Mouse (Mus musculus) neural tube, embryonic 11.5 days (tissue): Measurements from ENCODE around the gene Oxsr1. TPM values are rescaled to one million over a fixed set of nuclear protein-coding genes. Genes with fewer than 3 reads are reported as not detected.

Experiments used
- ATAC-seq: fragments of 200-750 bp; cut with Nextera tagmentation; 2 replicates; pipeline ENCODE4 v1.8.0; 2017; ENCODE audit warnings: moderate number of reproducible peaks, mild to moderate bottlenecking, moderate TSS enrichment, moderate library complexity; ENCODE audit not compliant: insufficient read depth, low FRiP score, low TSS enrichment
- DNase-seq: peaks from one replicate; pipeline ENCODE4 v3.0.0-alpha.2; 2015; ENCODE audit warnings: low spot score
- H3K27ac ChIP-seq: fragments of 300-500 bp; sonication (generic); 2 replicates; pipeline ENCODE4 v1.5.1; 2014; ENCODE audit warnings: low read depth, mild to moderate bottlenecking, low read length
- H3K27me3 ChIP-seq: fragments of 300-500 bp; sonication (generic); 2 replicates; pipeline ENCODE4 v1.6.1; 2014; ENCODE audit warnings: mild to moderate bottlenecking, low read length, mixed read lengths; ENCODE audit not compliant: control insufficient read depth, insufficient read depth
- H3K36me3 ChIP-seq: fragments of 300-500 bp; sonication (generic); 2 replicates; pipeline ENCODE4 v1.6.1; 2014; ENCODE audit warnings: mild to moderate bottlenecking, low read length, moderate library complexity, mixed read lengths; ENCODE audit not compliant: control insufficient read depth, insufficient read depth
- H3K4me1 ChIP-seq: fragments of 300-500 bp; sonication (generic); 2 replicates; pipeline ENCODE4 v1.6.1; 2014; ENCODE audit warnings: low read length, mixed read lengths; ENCODE audit not compliant: control insufficient read depth, insufficient read depth
- H3K4me2 ChIP-seq: fragments of 300-500 bp; sonication (generic); 2 replicates; pipeline ENCODE4 v1.6.1; 2014; ENCODE audit warnings: low read depth, mild to moderate bottlenecking, moderate library complexity
- H3K4me3 ChIP-seq: fragments of 300-500 bp; sonication (generic); 2 replicates; pipeline ENCODE4 v1.5.1; 2014; ENCODE audit warnings: low read depth, low read length
- H3K9ac ChIP-seq: fragments of 300-500 bp; sonication (generic); 2 replicates; pipeline ENCODE4 v1.6.1; 2014; ENCODE audit warnings: mild to moderate bottlenecking, low read length
- H3K9me3 ChIP-seq: fragments of 300-500 bp; sonication (generic); 2 replicates; pipeline ENCODE4 v1.6.1; 2016; ENCODE audit warnings: low read length; ENCODE audit not compliant: control insufficient read depth
- WGBS: fragments of 180-500 bp; shearing (Covaris S2); extraction: QIAGEN DNeasy Blood & Tissue Kit; methylation state at CpG from one replicate; pipeline ENCODE4 v1.1.7; 2014; 5-methylcytosine and 5-hydroxymethylcytosine counted together
- polyA plus RNA-seq: library from polyadenylated mRNA; unstranded; fragments of >200 nt; fragmentation: Nextera tagmentation; extraction: Ambion mirVana; gene quantifications from 2 replicates; pipeline ENCODE4 v1.2.1, GENCODE M21; 2014

Gene Oxsr1
- polyA plus RNA-seq, 1 experiment from 2014 or later: 15.8 TPM

DNA sequence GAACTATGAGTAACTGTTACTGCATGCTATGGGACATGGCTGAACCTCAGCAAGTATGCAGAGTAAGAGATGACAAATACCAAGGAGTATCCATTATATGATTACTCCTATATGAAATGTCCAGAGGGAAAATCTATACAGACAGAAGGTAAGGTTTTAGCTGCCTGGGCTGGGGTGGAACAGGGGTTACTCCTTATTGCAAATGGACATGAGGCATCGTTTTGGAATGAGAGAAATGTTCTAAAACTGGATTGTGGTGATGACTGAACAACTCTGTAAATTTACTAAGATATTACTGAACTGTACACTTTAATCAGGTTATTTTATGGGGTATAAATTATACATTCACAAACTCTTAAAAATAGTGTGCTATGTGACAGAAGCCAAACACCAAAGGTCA, 3.3 kb downstream of the Oxsr1 start:
- Histone ChIP-seq H3K4me1 (peaks cover 5% of the 10 kb centered on the region; the same call in 1 of the 2 replicates), H3K4me3 (no peak overlapping the region), H3K27ac (no peak overlapping the region), H3K36me3 (no peaks in the 10 kb centered on the region), H3K9ac (no peak overlapping the region), H3K4me2 (no peak overlapping the region), H3K9me3 (no peaks in the 10 kb centered on the region), H3K27me3 (no peaks in the 10 kb centered on the region)
- DNase-seq: no peak
- 96% methylated on average over 1 of the region's 1 CpGs for WGBS
- no peak for ATAC-seq

DNA sequence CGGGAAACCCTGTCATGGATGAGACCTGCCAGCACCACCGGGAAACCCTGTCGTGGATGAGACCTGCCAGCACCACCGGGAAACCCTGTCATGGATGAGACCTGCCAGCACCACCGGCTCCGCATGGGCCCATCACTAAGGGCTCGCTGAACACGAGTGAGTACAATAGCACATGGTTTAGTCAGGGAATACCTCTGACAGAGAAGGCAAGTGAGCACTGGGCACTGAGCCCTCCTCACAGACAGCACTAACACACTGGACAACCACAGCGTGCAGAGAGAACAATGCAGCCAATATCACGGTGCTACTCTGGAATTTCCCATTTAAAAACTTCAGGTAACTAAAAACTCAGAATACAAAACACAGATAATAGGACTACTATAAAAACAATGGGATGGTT, 9.1 kb downstream of the Oxsr1 start:
- no peak overlapping the region for H3K27ac ChIP-seq
- no peaks in the 10 kb centered on the region for H3K4me1 ChIP-seq
- no peak for DNase-seq
- 94% methylated on average over 10 of the region's 10 CpGs for WGBS
- no peaks in the 10 kb centered on the region for H3K36me3 ChIP-seq
- no peak for ATAC-seq
- H3K9ac ChIP-seq: no peak overlapping the region
- H3K9me3 ChIP-seq: no peaks in the 10 kb centered on the region
- H3K4me2 ChIP-seq: no peak overlapping the region
- no peaks in the 10 kb centered on the region for H3K27me3 ChIP-seq
- no peak overlapping the region for H3K4me3 ChIP-seq

DNA sequence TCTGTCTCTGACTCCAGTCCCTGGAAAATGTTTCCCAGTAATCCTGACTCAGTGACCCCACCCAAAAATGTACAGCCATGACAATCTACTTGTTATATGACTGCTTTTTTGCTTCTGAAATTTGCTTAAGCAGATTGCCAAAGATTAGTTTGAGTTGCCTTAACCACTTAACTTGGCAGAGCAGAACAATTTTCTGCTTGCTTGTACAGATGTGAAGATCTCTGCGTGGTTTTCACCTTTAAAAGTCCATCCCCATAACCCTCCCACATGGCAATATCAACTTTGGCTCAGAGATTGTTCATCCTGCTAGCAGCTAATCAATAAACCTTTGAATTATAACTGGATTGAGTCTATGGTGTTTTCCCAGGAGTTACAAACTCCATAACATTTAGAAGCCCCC, 13.2 kb downstream of the Oxsr1 start:
- Histone ChIP-seq H3K36me3 (no peaks in the 10 kb centered on the region), H3K4me2 (no peak overlapping the region), H3K27ac (no peak overlapping the region), H3K27me3 (no peaks in the 10 kb centered on the region), H3K9ac (no peak overlapping the region), H3K4me1 (no peaks in the 10 kb centered on the region), H3K9me3 (no peaks in the 10 kb centered on the region), H3K4me3 (no peak overlapping the region)
- WGBS: 97% methylated on average over 1 of the region's 1 CpGs
- DNase-seq (no peak), ATAC-seq (no peak)

DNA sequence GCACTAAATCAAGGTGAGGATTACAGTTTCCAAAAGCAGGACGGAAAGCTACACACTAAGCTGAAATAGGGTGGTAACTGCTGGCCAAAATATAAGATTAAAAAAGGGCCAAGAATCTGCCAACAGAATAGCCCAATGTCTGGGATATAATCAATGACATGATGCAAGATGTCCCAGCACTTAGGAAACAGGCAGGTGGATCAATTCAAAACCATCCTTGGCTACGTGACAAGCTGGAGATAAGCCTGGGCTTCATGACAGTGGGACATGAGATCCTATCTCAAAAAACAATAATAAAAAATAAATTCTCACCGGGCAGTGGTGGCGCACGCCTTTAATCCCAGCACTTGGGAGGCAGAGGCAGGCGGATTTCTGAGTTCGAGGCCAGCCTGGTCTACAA, 16.4 kb downstream of the Oxsr1 start:
- Histone ChIP-seq H3K4me3 (no peak overlapping the region), H3K4me2 (no peak overlapping the region), H3K36me3 (no peaks in the 10 kb centered on the region), H3K27ac (no peak overlapping the region), H3K4me1 (no peaks in the 10 kb centered on the region), H3K27me3 (no peaks in the 10 kb centered on the region), H3K9ac (no peak overlapping the region), H3K9me3 (no peaks in the 10 kb centered on the region)
- DNase-seq (no peak), ATAC-seq (no peak)
- WGBS: 99% methylated on average over 7 of the region's 7 CpGs

DNA sequence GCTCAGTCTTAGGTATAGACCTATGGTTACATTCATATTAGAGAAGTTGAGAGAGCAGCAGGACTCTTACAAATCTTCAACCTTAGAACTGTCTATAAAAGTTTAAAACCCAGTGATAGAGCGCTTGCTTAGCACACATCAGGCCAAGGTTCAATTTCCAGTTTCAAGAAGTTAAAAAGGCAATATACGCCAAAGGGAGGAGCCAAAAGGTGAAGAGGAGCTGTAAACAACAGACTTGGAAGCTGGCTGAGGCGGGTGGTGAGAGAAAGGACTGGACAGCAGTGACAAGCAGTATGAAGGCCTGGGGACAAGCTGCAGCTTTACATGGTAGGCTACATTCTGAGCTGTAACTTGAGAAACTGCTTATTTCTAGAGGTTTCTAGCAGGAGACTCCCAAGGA, 23.7 kb downstream of the Oxsr1 start:
- Histone ChIP-seq H3K9ac (no peak overlapping the region), H3K9me3 (no peaks in the 10 kb centered on the region), H3K27me3 (no peaks in the 10 kb centered on the region), H3K4me1 (no peaks in the 10 kb centered on the region), H3K27ac (no peak overlapping the region), H3K36me3 (no peaks in the 10 kb centered on the region), H3K4me2 (no peak overlapping the region), H3K4me3 (no peak overlapping the region)
- no peak for DNase-seq
- no peak for ATAC-seq
- WGBS: 83% methylated on average over 3 of the region's 3 CpGs

DNA sequence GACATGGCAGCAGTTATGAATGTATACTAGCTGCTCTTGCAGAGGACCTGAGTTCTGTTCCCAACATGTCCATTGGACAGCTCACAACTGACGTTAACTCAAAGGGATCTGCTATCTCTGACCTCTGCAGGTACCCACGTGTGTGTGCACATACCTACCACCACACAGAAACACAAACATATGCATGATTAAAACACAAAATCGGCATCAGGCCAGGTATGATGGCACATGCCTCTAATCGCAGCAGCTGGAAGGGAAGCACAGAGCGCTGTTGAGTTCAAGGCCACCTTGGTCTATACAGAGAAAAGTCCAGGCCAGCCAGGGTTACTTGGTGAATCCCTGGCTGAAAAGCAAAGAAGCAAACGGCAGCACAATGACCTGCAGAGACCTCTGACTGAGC, 24.5 kb downstream of the Oxsr1 start:
- Histone ChIP-seq H3K4me1 (no peaks in the 10 kb centered on the region), H3K27me3 (no peaks in the 10 kb centered on the region), H3K27ac (no peak overlapping the region), H3K4me2 (no peak overlapping the region), H3K9me3 (no peaks in the 10 kb centered on the region), H3K4me3 (no peak overlapping the region), H3K36me3 (no peaks in the 10 kb centered on the region), H3K9ac (no peak overlapping the region)
- DNase-seq: no peak
- 88% methylated on average over 6 of the region's 6 CpGs for WGBS
- no peak for ATAC-seq

DNA sequence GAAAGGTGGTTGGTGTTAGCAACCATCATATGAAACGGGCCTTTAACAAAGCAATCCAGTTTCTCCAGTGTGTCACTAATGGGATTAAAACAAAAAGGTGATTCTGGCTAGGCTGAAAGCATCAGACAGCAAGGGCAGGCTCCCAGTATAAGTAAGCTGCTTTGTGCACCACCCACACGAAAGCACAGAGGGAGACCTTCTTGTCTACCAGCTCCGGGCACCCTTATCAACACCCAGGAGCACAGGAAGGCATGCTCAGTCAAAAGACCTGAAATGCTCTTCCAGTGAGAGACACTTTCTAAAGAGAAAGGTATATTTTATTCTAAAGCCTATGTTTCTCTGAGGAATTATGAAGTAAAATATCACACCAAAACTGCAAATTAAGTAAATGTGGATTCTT, 31.4 kb downstream of the Oxsr1 start:
- Histone ChIP-seq H3K27ac (no peak overlapping the region), H3K4me3 (no peak overlapping the region), H3K9ac (no peak overlapping the region), H3K4me1 (no peaks in the 10 kb centered on the region), H3K9me3 (no peaks in the 10 kb centered on the region), H3K4me2 (no peak overlapping the region), H3K36me3 (no peaks in the 10 kb centered on the region), H3K27me3 (no peaks in the 10 kb centered on the region)
- no peak for ATAC-seq
- no peak for DNase-seq
- 96% methylated on average over 3 of the region's 3 CpGs for WGBS

DNA sequence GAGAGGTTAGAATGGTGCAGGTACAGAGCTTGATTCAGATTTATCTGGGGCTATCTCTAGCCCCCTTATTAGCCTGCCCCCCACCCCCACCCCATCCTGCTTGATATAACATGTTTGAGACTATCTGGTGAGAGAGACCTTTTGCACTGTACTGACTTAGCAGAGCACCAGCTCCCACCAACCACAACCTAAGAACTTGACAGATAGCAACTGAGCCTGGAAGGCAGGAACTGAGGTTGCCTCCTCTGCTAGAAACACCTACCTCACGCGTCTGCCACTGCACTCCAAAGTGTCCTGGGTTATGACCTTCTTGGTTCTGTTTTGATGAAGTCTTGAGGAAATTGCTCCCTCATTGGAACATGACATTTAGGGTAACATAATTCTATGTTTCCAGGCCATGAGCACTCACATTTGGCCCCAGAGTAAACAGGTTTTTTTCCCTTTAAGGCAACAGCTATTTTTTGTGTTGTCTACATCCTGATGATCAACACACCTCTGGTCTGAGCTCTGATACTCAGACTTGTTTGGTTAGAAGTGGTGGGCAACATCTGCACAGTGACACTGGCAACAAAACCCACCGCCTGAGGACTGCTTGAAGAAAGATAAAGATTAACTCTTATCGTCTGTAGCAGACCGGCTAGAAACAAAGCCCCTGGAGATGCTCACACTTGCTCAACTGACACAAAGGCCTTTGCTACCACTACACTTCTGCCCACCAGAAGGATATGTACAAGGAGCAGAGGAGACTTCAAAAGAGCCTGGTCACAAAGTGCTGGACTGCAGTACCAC, 41.1 kb downstream of the Oxsr1 start:
- no peaks in the 10 kb centered on the region for H3K27me3 ChIP-seq
- no peak for ATAC-seq
- no peak overlapping the region for H3K4me2 ChIP-seq
- no peaks in the 10 kb centered on the region for H3K9me3 ChIP-seq
- DNase-seq: no peak
- H3K4me3 ChIP-seq: no peak overlapping the region
- no peak overlapping the region for H3K27ac ChIP-seq
- no peaks in the 10 kb centered on the region; the same call in 1 of the 2 replicates for H3K36me3 ChIP-seq
- WGBS: 87% methylated on average over 5 of the region's 5 CpGs
- H3K9ac ChIP-seq: no peak overlapping the region
- H3K4me1 ChIP-seq: no peaks in the 10 kb centered on the region

DNA sequence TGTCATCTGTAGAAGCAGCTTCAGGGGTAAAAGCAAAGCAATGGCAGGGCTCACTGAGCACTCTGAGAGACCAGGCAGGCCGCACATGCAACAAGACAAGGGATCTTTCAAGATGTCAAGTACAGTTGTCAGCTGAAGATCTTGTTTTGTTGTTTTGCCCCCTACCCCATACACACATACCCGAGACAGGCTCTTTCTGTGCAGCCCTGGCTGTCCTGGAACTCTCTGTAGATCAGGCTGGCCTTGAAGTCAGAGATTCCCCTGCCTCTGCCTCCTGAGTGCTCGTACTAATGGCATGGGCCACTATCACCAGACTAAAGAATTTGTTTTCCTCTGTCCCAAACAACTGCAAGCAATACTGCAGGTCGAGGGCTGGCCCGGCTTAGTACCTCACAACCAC, 44.2 kb downstream of the Oxsr1 start:
- DNase-seq: no peak
- ATAC-seq: no peak
- Histone ChIP-seq H3K9me3 (no peaks in the 10 kb centered on the region), H3K36me3 (no peaks in the 10 kb centered on the region; the same call in 1 of the 2 replicates), H3K9ac (no peak overlapping the region), H3K27me3 (no peaks in the 10 kb centered on the region), H3K4me3 (no peak overlapping the region), H3K4me1 (no peaks in the 10 kb centered on the region), H3K4me2 (no peak overlapping the region), H3K27ac (no peak overlapping the region)
- 95% methylated on average over 5 of the region's 5 CpGs for WGBS
